Mouse (Mus musculus) naive thymus-derived CD4-positive, alpha-beta T cell, adult 2 months (primary cell): ENCODE measurements around the gene Ripor2.

Experiments used
- DNase-seq: peaks from one replicate; pipeline ENCODE4 v3.0.0-alpha.2; 2011; ENCODE audit warnings: low read depth

Gene Ripor2

GRCm38 (mm10) chr13:24712581-24713130, 130.7 kb downstream of the Ripor2 start:
- DNase-seq = no peak

DNA sequence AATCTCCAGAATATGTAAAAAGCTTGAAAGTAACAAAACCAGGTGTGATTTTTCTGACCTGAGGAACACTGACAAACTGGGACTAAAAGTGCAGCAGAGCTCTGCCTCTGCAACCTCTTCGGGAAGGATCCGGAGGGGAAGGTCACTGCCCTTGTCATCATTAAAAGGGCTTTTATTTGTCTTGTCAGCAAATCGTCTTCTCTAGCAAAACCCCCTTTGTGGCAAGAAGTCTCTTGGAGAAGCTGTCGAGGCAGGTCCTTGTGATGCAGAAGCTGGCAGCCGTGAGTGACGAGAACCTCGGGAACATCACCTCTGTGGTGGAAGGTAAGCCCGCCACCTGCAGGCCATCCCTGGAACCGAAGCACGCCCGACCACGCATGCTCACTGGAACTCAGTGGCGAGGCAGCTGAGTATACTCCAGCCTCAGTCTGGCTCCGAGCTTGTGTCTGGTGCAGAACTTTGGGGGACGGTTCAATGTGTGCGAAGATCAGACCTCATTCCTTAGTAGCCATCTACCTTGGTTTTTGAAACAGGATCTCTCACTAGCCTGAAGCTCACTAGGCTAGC, 131.5 kb downstream of the Ripor2 start:
- DNase-seq = peak; percentile 75

- DNase-seq = no peak
These were observed 132.4 kb downstream of the Ripor2 start for GRCm38 (mm10) chr13:24714360-24714885.

GRCm38 (mm10) chr13:24715601-24716000, 133.6 kb downstream of the Ripor2 start:
- DNase-seq = no peak

DNA sequence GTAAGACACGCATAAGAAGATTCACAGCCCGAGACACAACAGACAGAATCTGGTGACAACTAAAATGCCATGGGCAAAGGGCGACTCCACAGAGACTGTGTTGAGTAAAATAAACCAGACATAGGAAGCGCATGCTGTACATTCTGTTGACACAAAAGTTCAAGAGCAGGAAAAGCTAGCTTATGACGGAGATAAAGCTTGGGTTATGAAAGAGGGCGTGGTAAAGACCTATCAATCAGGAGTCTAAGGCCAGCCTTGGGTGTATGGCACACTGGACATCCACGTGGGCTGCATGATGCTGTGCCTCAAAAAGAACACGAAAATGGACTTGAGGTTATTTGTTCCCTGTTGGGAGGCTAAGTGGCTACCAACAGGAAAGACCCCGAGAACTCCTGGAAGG, 134.5 kb downstream of the Ripor2 start:
- no peak for DNase-seq

GRCm38 (mm10) chr13:24717677-24718076, 135.7 kb downstream of the Ripor2 start:
- DNase-seq = no peak

- no peak for DNase-seq
These were observed 139.5 kb downstream of the Ripor2 start for GRCm38 (mm10) chr13:24721502-24721901.

DNA sequence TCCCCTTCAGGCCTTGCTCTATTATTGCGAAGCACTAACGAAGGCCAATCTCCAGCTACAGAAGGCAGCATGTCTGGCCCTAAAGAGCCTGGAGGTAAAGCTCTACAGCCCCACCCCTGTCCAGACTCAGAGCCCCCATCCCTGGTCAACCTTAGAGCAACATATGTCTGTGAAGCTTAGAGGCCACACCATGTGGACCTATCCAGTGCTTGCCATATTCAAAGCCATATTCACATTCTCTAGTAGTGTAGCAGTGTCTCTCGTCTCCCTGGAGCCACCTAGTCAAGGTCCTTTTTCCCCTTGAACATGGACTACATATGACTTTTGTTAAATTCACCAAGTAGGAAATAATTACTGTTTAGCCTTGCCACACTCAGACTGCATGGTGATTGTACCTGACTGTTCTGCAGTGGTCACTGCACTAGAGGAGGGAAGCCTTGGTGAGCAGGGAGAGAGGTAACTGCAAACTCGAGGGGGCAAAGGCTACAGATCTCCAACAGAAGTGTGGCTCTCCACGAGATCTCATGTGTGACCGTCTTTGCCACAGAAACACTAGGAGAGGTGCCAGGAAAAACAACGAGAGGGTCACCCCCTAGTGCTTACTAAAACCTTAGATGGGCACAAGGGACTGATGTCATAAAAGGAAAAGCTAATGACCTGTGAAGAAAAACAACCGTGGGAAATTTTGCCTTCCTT, 141.9 kb downstream of the Ripor2 start:
- no peak for DNase-seq

DNA sequence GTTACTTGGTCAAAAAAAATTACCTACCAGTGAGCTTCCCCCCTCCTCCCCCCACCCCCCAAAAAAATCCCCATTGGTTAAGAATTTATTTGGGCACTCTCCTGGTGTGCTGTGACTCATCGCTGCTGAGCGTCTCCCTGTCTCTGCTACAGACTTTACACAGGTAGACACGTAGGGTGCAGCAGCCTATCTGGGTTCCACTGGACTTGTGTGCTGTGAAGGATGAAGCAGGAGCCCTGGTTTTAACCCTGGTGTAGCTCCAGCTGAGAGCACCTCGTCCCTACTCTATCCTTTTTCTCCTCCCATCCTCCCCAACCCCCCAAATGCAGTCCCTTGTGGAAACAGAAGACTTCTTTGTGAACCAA, 142.4 kb downstream of the Ripor2 start:
- DNase-seq = no peak

- DNase-seq = peak; percentile 9
These were observed 147.1 kb downstream of the Ripor2 start for GRCm38 (mm10) chr13:24729128-24729527.

DNA sequence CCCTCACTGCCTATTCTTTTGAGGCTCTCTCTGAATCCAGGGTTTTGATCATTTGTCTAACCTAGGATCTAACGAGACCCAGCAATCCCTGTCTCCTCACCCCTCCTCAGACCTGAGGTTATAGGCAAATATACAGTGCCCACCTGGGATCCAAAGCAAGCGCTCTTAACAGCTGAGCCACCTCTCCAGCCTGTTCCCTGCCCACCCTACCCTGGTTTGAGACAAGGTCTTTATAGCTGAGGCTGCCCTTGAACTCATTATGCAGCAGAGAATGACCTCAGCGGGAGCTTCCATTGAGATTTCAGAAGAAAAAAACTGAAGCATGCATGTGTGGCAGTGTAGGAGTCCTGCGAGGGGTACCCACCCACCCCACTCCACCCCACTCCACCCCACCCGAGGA, 152.5 kb downstream of the Ripor2 start:
- DNase-seq = no peak

DNA sequence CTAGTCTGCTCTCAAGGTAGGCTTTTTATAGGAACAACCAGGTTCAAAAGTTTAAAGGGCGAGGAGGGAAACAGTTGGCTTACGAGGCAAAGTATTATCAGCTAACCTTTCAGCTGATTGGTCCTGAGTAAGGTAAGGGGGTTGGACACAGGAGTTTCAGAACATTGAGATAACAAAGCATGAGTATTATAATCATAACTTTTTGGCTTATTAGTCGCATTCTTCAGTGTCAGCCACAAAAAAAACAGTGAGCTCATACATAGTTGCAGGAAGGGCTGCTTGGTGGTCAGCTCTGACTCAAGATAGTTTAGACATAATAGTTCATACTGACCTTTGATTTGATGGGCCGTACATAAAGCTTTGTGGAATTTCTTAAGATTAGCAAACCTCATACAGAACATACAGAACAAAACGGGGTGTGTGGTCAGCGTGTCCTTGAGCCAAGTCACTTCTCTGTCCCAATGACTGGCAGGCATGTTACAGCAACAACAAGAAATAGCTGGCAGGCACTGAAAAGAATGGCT, 153.7 kb downstream of the Ripor2 start:
- DNase-seq = no peak

GRCm38 (mm10) chr13:24741028-24741427, 159.0 kb downstream of the Ripor2 start, which contains the start of gene Armh2:
Gene Armh2 (plus strand): TSS chr13:24741232.
- no peak for DNase-seq

DNA sequence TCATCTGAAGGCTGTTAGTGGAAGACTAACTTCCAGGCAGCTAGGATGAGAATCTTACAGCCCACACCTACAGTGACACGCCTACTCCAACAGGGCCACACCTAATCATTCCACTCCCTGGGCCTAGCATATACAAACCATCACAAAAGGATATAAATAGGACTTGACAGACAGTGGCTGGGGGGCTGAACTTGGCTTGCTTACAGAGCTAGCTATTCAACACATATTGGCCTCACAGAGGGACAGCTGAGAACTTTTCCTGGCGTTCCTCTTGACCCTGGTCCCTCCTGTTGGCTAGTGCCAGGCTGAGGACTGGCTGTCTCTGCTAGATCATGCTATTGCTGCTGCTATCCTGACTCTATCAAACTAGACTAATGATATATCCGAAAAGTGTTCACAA, 165.8 kb downstream of the Ripor2 start:
- DNase-seq = no peak

- no peak for DNase-seq
These were observed 168.8 kb downstream of the Ripor2 start for GRCm38 (mm10) chr13:24750807-24751206.

DNA sequence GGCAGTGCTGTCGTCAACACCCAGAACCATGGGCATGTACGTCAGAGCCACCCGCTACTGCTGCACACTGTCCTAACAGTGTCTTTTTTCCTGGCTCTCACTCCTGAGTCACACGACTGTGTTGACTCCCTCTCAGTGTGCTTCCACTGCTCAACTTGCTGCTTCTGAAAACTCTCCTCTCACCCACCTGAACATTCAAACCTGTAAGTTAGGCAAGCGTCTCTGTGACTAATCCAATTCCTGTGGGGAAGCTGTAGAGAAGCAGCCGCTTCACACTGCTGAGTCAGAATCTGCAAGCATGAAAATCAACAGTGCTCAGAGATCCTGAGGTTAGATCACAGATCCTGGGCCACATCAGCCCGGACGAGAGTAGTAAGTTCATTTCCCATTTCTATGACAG, 169.4 kb downstream of the Ripor2 start:
- no peak for DNase-seq

- no peak for DNase-seq
These were observed 174.8 kb downstream of the Ripor2 start for GRCm38 (mm10) chr13:24756756-24757155.

DNA sequence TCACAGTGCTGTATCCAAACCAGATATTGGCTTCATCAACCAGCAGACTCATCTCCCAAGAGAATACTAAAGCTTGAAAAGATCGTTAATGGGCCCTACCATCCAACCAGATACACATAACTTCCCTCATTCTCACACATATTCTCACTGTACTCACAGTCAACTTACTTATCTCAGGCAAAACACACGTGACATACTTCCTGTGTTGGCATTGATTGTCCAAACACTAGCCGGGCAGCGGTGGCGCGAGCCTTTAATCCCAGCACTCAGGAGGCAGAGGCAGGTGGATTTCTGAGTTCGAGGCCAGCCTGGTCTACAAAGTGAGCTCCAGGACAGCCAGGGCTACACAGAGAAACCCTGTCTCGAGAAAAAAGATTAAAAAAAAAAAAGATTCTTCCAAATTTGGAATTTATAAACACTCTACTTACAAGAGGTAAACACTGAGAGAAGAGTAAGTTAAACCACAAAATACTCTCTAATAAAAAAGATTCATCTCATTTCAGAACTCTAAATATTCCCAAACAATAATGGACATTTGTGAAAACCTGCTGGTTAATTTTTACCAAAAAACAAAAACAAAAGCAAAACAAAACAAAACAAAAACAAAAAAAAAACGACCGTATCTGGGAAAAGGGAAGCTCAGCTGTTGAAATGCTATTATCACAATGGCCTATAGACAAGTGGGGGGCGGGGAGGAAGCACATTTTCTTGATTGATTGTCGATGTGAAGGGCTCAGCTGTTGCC, 176.0 kb downstream of the Ripor2 start:
- DNase-seq = no peak

DNA sequence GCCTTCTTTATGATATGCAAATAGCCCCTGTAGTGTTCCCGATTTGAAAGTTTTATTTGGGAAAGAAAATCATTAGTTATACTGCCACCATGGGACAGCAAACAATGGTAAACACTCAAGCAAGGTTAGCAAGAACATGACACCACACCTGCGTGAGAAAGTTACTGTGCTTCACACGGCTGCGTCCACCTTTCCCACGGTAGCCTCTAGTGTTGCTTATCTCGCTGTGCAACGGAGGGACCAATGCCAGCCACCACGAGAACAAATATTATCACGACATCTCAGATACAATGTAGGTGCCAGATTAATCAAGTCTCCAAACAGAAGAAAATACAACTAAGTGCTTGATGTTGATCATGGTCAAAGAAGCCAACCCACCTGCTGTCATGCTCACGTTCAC, 177.5 kb downstream of the Ripor2 start:
- DNase-seq = no peak

DNA sequence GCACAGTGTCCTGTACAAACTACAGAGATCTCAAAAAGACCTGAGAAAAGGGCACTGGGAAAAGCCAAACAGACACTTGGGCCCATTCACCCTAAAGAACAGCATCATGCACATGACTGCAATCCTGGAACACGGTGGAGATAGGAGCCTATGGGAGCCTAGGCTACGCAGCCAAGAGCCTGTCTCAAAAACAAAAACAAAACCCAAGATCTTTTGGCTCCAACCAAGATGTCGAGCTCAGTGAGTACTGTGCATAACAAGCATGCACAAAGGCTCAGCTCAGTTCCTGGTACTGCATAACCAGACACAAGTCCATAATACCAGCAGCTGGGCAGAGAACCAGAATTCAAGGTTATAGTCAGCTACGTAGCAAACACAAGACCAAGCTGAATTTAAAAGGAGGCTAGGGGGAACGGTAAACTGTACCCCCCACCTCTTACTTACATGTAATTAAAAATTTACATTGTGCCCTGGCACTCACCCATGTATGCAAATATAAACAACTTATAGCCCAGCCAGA, 178.4 kb downstream of the Ripor2 start:
- no peak for DNase-seq

DNA sequence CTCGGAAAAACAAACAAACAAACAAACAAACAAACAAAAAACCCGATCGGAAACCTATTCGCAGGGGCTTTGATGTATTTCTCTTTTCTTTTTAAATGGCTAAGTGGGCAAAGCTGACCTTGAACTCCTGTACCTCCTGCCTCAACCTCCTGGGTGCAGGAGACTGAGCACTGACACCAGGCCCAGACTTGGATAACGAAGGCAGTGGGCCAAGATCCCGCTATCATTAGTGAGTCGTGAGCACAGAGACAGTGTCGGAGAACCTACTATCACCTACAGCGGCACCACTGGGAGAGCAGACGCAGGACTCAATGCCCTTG, 179.1 kb downstream of the Ripor2 start:
- DNase-seq = no peak

GRCm38 (mm10) chr13:24761403-24762227, 179.6 kb downstream of the Ripor2 start, which contains the start of gene Gmnn:
Gene Gmnn (minus strand): TSS chr13:24761923.
- DNase-seq = peak; percentile 94
